Mouse (Mus musculus): ENCODE data around the gene Thpo.

Gene Thpo

DNA sequence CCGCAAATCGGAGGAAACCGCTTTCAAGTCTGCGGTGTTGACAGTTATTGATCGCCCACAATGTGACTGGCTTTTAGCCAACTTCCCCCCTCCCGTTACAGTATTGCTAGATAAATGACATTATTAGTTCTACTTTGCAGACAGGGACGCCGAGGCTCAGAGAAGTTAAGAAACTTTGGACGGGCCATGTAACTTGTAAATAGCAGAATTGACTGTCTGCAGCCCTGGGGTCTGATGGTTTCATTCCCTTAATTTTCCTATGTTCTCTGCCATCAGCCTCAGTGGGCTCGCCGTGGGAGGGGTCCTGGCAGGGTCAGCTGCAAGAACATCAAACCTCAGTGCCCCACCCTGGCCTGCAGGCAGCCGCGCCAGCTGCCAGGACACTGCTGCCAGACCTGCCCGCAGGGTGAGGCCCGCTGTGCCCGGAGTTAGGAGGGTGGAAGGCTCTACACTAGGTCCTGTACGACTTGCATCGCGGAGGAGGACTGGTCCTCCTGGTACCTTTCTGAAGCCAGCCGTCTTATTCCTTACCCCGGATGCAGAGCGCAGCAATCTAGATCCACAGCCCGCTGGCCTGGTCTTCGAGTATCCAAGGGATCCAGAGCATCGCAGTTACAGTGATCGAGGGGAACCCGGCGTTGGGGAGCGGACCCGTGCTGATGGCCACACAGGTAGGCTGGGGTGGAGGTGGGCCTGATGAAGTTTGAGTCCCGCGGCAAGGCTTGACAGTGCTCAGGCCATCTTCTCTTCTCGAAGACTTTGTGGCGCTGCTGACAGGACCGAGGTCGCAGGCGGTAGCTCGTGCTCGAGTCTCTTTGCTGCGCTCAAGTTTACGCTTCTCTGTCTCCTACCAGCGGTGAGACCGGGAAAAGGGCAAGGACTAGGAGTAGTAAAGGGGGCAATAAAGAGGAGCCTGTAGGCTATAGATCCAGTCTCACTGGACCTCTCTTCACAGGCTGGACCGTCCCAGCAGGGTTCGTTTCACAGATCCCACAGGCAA, at the start of gene Thpo:
Thpo (minus strand) TSS at position 781 of the 1,000 bp plus-strand sequence.
- no peak for DNase-seq (ENCODE audit: low spot score)

DNA sequence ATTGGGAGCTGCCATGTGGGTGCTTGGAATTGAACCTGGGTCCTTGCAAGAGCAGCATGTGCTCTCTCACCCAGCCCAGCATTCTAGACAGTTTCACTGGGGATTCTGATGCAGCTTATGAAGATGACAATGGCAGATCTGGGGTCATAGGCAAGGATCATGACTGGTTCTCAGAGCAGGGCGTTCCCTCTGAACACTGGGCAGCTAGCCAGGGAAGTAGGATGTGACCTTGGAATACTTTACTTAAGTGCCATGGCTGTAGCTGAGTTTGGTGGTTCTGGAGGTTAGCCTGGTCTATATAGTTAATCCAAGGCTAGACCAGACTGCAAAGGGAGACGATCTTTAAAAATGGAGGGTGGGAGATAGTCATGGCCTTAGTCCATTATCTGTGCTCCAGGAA, 49.6 kb upstream of the Thpo start:
- no peak for DNase-seq (ENCODE audit: low spot score)

DNA sequence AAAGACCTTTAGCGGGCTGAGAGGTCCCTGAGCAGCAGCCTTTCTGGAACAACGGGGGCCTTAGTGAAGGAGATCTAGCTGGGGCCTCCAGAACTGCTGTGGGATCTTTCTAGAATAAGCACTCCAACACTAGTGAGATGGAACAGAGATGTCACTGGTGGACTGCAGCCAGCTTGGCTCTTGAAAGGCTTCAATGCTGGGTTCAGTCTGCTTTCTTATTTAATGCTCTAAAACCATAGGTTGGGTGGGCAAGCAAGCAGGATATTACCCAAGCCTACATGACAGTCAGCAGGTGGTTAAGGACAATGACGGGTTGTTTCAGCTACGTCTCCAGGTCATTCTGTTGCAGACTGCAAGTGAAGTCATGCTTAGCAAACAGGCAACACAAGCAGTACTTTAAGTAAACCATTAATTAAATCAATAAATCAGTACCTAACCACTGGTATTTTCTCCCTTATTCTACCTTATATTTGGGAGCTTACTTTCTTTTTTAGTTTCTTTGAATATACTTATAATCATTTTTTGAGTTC, 46.9 kb upstream of the Thpo start:
- DNase-seq (ENCODE audit: low spot score), result no peak

DNA sequence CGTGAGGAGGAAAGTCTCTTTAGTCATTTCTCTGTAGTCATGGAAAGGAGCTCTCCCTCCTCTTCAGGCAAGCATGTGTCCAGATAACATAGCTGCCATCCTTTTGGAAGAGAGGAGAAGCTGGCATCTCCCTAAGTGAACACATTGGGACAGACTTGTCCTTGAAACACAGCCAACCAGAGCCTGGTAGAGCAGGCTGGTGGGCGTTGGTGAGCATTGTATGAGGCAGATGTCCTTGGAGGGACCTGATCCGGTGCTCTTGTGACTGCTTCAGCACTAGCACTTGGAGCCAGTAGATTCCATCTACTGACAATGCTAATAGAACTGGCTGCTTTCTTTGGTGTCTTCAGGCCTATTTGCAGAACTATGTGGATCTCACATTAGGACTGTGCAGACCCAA, 45.5 kb upstream of the Thpo start:
- DNase-seq (ENCODE audit: low spot score), result no peak

DNA sequence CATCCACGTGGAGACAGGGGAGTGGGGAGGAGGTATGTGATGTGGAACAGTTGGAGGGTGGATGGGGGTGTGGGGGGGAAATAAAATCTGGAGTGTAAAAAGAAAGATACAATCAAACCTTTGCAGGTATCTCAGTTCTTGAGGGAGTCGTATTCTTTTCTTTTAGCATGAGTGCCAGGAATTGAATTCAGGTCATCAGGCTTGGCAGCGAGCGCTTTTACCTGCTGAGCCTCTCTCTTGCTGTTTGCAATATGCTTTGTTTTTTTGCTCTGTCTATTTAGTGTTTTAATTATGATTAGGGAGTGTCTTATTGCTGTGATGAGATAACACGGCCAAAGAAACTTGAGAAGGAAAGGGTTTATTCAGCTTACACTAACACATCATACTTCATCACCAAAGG, 40.7 kb upstream of the Thpo start:
- no peak for DNase-seq (ENCODE audit: low spot score)

DNA sequence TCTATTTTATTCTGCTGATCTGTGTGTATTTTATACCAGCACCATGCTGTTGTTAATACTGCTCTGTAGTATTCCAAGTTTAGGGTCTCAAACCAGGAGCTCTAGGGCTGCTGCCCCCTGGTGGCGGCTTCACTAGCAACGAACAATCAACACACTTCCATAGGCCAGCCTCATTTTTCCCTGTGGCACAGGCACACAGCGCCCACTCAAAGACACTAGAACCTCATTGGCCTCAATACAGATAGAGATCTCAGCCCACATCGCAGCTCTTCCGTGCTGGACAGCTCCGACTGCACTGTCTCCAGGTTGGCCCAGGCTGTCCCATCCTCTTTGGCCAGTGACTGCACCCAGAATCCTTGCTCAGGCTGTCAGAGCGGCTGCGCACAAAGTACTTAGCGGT, 30.9 kb upstream of the Thpo start:
- no peak for DNase-seq (ENCODE audit: low spot score)

DNA sequence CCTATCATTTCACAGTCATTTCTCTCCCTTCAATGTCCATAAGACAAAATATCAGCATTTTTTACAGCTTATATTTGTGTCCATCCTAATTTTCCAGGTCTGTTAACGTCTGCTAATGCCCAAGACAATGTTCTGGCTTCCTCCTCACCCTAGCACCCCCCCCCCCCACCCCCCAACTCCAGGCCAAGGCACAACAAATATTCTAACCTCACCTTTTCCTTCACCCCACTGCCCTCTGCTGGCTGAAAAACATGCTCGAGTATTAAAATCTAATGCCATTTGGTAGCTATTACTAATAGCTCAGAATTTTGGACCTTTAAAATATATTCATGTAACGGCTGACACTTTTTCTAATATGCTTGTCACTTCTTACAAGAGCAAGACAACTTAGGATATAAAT, 27.4 kb upstream of the Thpo start:
- no peak for DNase-seq (ENCODE audit: low spot score)

DNA sequence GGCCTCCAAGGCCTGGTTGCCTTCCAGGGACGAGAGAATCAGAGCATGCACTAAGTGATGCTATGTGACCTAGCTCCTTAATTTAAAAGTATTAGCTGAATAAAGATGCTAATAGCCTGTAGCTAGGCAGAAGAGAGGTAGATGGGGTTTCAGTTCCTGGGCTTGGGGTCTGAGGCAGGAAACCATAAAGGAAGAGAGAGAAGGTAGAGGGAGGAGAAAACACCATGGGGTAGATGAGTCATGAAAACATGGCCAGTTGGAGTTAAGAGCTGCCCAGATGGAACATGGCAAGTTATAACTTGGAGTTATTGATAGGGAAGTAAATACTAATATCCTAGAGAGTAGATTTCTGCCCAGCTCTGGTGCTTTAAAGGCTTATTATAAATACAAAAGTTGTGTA, 23.1 kb upstream of the Thpo start:
- DNase-seq (ENCODE audit: low spot score), result no peak

DNA sequence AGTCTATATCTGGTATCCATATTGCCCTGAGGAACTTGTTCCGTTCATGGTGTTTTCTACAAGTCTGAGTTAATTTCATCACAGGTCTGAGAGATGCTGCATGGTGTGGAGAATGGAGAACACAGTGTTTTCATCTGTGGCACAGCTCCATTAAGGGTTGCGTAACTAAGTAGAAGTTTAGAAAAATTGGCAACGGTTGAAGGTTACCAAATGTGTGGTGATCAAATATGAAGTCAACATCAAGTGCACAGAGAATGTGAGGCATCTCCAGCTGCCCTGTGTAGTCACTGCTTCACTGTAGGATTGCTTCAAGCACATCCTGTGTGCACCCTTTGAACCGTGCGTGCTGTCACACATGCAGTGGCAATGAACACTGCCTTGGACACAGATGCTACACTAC, 21.7 kb upstream of the Thpo start:
- DNase-seq (ENCODE audit: low spot score), result no peak

DNA sequence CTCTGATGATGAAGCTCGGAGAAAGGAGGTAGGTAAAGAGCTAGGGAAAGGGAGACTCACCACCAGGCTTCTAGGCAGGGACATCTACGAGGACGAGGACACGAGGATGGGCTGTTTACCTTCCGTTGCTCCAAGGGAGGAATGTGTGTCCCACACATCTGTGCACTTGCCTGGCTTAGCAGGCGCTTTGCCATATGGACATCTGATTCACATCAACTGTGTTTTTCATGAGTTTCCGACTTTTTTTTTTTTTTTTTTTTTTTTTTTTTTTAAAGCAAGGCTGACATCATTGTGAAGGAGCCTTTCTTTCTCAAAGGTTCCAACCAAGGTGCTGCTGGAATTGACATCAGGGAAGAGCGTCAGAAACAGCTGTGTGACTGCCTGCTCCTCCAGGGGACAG, 16.2 kb upstream of the Thpo start:
- no peak for DNase-seq (ENCODE audit: low spot score)

DNA sequence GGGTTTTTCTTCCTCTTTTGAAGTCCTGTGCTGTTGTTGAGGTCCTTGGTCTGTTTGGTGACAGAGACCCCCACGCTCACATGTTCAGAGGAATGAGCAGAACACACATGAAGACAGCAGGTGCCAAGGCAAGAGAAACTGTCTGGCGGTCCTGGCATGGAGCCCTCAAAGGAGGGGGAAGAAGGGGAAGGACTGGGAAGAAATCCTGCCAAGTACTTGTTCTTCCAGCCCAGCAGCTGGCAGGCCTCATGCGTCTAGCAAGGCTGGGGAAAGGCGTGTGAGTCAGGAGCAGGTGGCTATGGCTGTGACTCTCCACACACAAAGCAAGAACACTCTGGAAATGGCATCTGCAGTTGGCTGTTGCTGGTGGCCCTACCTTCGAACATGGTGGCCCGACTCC, 12.3 kb upstream of the Thpo start:
- DNase-seq (ENCODE audit: low spot score), result peak; percentile 72

DNA sequence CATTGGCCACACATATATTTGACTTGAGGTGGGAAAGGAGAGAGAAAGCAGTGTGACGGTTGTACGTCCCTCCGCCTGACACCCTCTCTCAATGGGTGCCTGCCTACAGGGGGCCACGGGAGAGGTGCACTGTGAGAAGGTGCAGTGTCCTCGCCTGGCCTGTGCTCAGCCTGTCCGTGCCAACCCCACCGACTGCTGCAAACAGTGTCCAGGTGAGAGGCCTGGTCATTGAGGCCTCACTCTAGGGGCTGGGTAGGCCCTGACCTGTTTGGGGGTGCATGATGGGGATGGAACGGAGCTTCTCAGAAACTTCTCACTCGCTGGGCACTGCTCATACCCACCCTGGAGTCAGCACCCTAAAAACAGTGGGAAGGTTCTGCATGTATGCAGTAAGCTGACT, 5.5 kb upstream of the Thpo start:
- DNase-seq (ENCODE audit: low spot score), result no peak

DNA sequence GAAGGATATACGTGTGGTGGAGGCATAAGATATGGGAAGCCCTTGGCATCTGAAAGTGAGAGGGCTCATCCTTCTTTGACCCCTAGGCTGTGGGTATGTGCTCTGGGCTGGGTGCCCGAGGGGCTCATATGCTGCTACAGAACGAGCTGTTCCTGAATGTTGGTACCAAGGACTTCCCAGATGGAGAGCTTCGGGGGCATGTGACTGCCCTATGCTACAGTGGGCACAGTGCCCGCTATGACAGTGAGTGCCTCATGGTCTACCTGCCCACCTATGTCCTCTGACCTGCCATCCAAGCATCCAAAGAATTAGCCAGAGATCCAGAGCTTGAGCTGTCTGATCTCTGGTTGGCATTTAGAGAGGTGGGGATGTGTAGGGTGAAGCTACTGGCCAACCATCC, 2.5 kb upstream of the Thpo start:
- no peak for DNase-seq (ENCODE audit: low spot score)

DNA sequence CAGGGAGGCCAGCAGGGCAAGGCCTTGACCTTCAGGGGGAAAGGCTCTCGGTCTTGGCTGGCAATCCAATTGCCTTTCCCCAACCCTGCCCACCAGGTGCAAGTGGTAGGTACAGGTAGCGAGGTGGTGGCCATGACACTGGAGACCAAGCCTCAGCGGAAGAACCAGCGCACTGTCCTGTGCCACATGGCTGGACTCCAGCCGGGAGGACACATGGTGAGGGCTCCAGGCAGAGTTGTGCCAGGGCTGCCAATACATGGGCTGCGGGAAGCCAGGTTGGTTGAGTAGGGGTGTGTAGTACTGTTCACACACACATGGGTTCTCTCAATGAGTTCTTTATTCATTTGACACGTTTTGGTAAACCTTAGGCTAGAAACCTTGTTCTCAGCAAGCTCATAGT, 1.9 kb upstream of the Thpo start:
- DNase-seq (ENCODE audit: low spot score), result no peak

DNA sequence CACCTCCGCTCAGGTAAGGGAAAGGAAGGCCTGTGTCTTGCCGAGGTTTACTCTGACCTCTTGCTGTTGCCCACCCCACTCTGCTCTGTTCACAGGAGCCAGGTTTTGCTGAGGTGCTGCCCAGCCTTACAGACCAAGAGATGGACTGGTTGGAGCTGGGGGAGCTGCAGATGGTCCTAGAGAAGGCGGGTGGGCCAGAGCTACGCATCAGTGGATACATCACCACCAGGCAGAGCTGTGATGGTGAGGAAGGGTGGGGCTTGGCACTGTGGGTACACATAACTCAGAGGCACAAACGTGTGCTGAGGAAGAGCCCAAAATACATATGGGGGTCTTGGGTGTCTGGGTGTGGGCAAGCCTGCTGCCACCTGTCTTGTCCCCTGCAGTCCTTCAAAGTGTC, 1.3 kb upstream of the Thpo start:
- DNase-seq (ENCODE audit: low spot score), result no peak

DNA sequence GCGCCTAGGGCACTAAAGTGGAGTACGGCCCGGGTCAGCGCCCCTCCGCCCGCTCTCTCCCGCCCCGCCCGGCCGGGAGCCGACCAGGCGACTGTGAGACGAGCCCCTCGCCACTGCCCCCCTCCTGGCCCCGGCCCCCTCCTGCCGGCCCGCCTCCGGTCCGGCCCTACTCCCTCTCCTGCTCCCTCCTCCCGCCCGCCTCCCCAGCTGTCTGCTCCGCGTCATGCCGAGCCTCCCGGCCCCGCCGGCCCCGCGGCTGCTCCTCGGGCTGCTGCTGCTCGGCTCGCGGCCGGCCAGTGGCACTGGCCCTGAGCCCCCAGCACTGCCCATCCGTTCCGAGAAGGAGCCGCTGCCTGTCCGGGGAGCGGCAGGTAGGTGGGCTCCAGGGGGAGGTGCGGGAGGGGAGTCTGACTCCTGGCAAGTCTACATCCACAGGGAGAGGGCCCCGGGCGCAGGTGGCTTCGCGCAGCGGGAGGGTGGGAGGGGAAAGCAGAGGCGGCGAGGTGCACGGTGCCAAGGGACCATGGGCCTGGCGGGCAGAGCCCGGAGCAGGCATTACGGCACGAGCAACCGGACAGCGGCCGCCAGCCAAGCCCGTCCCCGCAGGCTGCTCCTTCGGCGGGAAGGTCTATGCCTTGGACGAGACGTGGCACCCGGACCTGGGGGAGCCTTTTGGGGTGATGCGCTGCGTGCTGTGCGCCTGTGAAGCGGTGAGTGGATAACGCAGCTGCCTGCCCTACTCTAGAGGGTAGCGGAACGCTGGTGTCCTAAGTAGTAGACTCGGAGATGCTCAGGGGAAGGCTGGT, 1.2 kb downstream of the Thpo start, which contains the start of gene Chrd:
Chrd (plus strand) TSS at position 203 of the 806 bp plus-strand sequence.
- no peak for DNase-seq (ENCODE audit: low spot score)

DNA sequence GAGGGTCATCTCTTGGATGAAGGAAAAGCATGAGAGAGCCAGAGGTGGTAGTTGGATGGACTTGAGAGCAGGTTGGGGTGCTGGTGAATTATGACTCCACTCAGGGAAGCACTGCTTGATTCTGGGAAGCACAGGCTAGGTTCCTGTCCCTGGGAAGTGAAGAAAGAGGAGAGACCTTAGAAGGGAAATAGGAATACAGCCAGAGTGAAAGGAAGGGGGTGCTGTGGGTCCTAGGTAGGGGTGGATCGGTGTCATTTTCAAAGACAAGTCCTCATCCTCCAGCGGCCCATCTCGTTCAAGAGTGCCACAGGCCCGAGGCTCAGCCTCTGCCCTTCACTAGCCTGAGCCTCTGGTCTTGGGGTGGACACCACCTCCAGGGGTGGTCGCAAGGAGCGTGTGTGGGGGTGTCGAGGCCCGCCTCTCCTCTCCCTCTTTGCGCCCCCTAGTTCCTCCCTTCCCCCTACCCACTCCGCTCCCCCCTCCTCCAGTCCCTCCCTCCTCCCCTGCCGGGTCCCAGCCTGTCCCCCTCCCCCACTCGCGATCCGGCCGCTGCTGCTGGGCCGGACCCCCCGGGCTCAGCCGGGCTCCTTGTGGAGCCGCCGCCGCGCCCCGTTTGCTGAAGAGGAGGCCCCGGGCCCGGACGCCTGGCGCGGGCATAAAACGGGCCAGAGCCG, 1.9 kb downstream of the Thpo start:
- no peak for DNase-seq (ENCODE audit: low spot score)

DNA sequence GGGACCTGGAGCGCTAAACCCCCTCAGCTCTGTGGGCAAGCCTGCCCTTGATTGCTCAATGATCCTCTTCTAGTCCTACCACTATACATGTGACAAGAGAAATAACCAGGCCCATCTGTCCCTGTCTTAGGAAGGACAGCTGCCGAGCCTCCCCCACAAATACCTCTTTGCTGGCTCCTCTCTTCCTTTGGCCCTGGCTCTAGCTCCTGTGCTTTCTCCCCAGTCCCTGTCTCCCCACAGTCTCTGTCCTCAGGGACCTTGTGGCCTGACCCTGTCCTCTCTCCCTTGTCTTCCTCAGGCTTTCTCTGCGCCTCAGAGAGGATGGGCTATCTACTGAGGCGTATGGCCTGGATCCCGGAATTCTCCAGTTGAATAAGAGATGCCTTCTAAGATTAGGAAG, 2.6 kb downstream of the Thpo start:
- DNase-seq (ENCODE audit: low spot score), result no peak

DNA sequence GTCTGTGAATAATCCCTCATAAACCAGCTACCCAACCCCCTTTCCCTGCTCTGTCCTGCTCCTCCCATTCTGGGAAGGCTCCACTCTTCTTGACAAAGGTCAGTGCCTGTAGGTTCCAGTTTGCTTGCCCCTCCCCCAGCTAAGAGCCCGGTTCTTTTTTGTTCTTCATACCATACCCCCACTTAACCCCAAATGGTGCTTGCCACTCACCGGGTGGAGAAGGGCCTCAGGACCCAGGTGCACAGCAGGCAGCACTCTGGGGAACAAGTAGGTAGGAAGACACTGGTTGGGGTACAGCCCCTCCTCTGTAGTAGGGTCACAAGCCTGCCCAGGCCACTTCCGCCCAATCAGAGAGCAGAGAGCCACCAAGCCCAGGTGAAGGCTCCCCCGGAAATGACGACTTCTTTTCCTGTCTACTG, 4.0 kb downstream of the Thpo start:
- DNase-seq (ENCODE audit: low spot score), result no peak

DNA sequence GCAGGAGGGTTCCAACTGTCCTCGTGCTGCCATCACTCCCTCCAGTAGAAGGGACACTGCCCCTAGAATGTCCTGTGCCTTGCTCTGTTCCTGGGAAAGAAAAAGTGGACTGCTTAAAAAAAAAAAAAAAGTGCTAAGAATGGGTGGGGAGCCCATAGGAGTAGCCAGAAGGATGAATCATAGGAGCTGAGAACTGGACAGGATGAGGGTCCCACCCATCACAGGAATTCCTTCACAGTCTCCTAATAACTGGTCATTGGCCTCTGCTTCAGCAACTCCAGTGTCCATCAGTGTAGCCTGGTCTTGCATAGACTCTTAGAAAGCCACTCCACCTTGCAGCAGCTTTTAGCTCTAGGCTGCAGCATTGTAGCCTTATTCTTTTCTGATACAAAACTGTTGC, 7.9 kb downstream of the Thpo start:
- DNase-seq (ENCODE audit: low spot score), result no peak

DNA sequence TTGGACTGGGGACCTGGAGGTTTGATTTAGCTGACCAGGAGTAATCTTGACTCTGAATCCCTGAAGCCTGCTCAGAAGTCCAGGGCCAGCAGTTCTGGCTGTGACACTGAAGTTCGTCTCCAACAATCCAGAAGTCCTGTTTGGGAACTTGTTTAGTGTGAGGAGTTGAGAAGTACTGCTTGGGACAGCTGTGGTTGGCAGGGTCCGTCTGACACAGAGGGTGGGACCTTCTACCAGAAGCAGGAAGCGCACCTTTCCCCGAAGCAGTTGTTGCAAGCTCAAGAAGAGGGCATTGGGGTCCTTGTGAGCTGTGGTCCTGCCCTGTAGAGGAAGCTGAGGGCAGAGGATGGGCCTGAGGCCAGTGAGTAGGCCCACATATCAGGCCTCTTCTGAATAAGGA, 8.6 kb downstream of the Thpo start:
- no peak for DNase-seq (ENCODE audit: low spot score)

DNA sequence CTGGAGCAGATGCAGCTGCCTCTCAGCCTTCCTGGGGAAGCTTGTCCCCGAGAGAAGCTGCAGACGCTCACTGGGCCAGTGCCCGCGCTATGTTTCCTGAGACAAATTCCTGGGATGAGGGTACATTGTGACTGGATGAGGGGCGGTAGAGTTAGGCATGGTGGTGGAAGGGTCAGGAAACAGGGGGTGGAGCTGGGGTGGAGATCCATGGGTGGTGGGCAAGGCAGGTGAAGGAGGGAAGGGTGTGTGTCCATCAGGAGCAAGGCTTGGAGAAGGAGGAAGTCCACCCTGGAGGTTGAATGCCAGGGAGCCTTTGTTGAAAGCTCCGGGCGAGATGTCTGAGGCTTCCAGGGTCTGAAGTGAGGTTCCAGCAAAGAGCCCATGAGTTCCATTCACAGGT, 9.0 kb downstream of the Thpo start:
- DNase-seq (ENCODE audit: low spot score), result no peak
